Mouse (Mus musculus) CH12.LX (cell line): ENCODE data around the gene Rfx5. TPM values are rescaled to one million over a fixed set of nuclear protein-coding genes. Genes with fewer than 3 reads are reported as not detected.
A peak's percentile ranks its signal among the peaks of the same experiment; 100 is the strongest.
"Not testable (repeated sequence)": the region's sequence is repeated elsewhere in the genome, so short reads cannot be mapped to it uniquely, and the experiment has no call there.

Experiments used
- DNase-seq: peaks from one replicate; pipeline ENCODE4 v3.0.0-alpha.2; 2013; ENCODE audit errors: extremely low read depth
- H3K27ac ChIP-seq: 2 replicates; pipeline ENCODE4 v1.5.1; 2012; ENCODE audit warnings: low read depth, mild to moderate bottlenecking, control low read depth, moderate library complexity; ENCODE audit not compliant: insufficient read depth
- H3K27me3 ChIP-seq: replicated peaks from 2 replicates; pipeline ENCODE3; 2012; ENCODE audit warnings: inconsistent platforms
- H3K36me3 ChIP-seq, 2 experiments: replicated peaks in 1 of 2; 2 replicates each; pipeline versions ENCODE3 to v1.6.1; 2012; ENCODE audit warnings: inconsistent platforms in 1 of 2, low read length in 1 of 2, mild to moderate bottlenecking in 1 of 2, mixed read lengths in 1 of 2, moderate library complexity in 1 of 2; ENCODE audit not compliant: control insufficient read depth in 1 of 2, insufficient read depth in 1 of 2
- H3K4me1 ChIP-seq, 2 experiments: 2 replicates each; pipeline ENCODE4 v1.6.1; 2012; ENCODE audit warnings: inconsistent platforms in 1 of 2, moderate library complexity in 1 of 2; ENCODE audit not compliant: insufficient read depth in 2 of 2, control insufficient read depth in 1 of 2
- H3K4me2 ChIP-seq: 2 replicates; pipeline ENCODE4 v1.6.1; 2012; ENCODE audit warnings: low read depth, mild to moderate bottlenecking, control low read depth; ENCODE audit not compliant: poor library complexity, insufficient read depth, severe bottlenecking
- H3K4me3 ChIP-seq, 3 experiments: fragments of 150-350 bp in 1 of 3; sonication (generic) in 1 of 3; replicated peaks in 1 of 3; 2 replicates each; pipeline versions ENCODE3 to v1.5.1; 2011 to 2012; ENCODE audit warnings: low read depth in 2 of 3, low read length in 2 of 3, mild to moderate bottlenecking in 2 of 3, moderate library complexity in 2 of 3, control low read depth in 1 of 3, improper control_type of control experiment in 1 of 3, inconsistent platforms in 1 of 3, mixed read lengths in 1 of 3; ENCODE audit not compliant: poor library complexity in 1 of 3
- H3K79me2 ChIP-seq: replicated peaks from 2 replicates; pipeline ENCODE4 v1.6.1; 2012; ENCODE audit warnings: mild to moderate bottlenecking, moderate library complexity; ENCODE audit not compliant: control insufficient read depth, poor library complexity, insufficient read depth, severe bottlenecking; ENCODE audit errors: extremely low read depth
- H3K9ac ChIP-seq: 2 replicates; pipeline ENCODE4 v1.6.1; 2012; ENCODE audit warnings: low read depth, mild to moderate bottlenecking, control low read depth, moderate library complexity; ENCODE audit not compliant: insufficient read depth
- H3K9me3 ChIP-seq: replicated peaks from 2 replicates; pipeline ENCODE3; 2012; ENCODE audit warnings: low read length, inconsistent platforms, mixed read lengths
- CHD2 ChIP-seq: IDR thresholded peaks from 2 replicates; pipeline ENCODE4 v1.6.1; 2011; ENCODE audit warnings: low read length, improper control_type of control experiment
- CTCF ChIP-seq, 2 experiments: IDR thresholded peaks in 1 of 2; conservative IDR thresholded peaks in 1 of 2; 2 replicates each; pipeline ENCODE4 v1.5.1; 2011 to 2012; ENCODE audit warnings: low read depth in 2 of 2, low read length in 2 of 2, improper control_type of control experiment in 1 of 2, inconsistent platforms in 1 of 2, mild to moderate bottlenecking in 1 of 2, moderate library complexity in 1 of 2
- E2F4 ChIP-seq: IDR thresholded peaks from 2 replicates; pipeline ENCODE4 v1.6.1; 2011; ENCODE audit warnings: low read depth, low read length, improper control_type of control experiment; ENCODE audit not compliant: insufficient replicate concordance
- HCFC1 ChIP-seq: IDR thresholded peaks from 2 replicates; pipeline ENCODE4 v1.6.1; 2012; ENCODE audit warnings: low read depth, mild to moderate bottlenecking, inconsistent platforms, low read length, improper control_type of control experiment
- JUN ChIP-seq: IDR thresholded peaks from 2 replicates; pipeline ENCODE4 v1.6.1; 2011; ENCODE audit warnings: low read depth, mild to moderate bottlenecking, low read length, improper control_type of control experiment, moderate library complexity; ENCODE audit not compliant: insufficient read depth
- KAT2A ChIP-seq: IDR thresholded peaks from 2 replicates; pipeline ENCODE4 v1.6.1; 2012; ENCODE audit warnings: low read length, improper control_type of control experiment, inconsistent platforms; ENCODE audit not compliant: insufficient replicate concordance
- MXI1 ChIP-seq: IDR thresholded peaks from 2 replicates; pipeline ENCODE4 v1.6.1; 2011; ENCODE audit warnings: mild to moderate bottlenecking, low read depth, low read length, improper control_type of control experiment
- MYC ChIP-seq: IDR thresholded peaks from 2 replicates; pipeline ENCODE4 v1.6.1; 2011; ENCODE audit warnings: low read depth, mild to moderate bottlenecking, improper control_type of control experiment, low read length
- PAX5 ChIP-seq: IDR thresholded peaks from 2 replicates; pipeline ENCODE4 v1.6.1; 2012; ENCODE audit warnings: low read length, inconsistent platforms, mixed read lengths
- RAD21 ChIP-seq: IDR thresholded peaks from 2 replicates; pipeline ENCODE4 v1.6.1; 2011; ENCODE audit warnings: low read depth, mild to moderate bottlenecking, low read length, improper control_type of control experiment, moderate library complexity
- RCOR1 ChIP-seq: conservative IDR thresholded peaks from 2 replicates; pipeline ENCODE4 v1.6.1; 2012; ENCODE audit warnings: low read depth, mild to moderate bottlenecking, inconsistent platforms, low read length, improper control_type of control experiment
- SIN3A ChIP-seq: IDR thresholded peaks from 2 replicates; pipeline ENCODE4 v1.6.1; 2012; ENCODE audit warnings: low read length, improper control_type of control experiment, inconsistent platforms
- TCF12 ChIP-seq: IDR thresholded peaks from 2 replicates; pipeline ENCODE4 v1.6.1; 2014; ENCODE audit warnings: low read depth, mild to moderate bottlenecking, inconsistent platforms, low read length, improper control_type of control experiment
- UBTF ChIP-seq: IDR thresholded peaks from 2 replicates; pipeline ENCODE4 v1.6.1; 2012; ENCODE audit warnings: low read depth, mild to moderate bottlenecking, inconsistent platforms, low read length, improper control_type of control experiment, moderate library complexity
- USF1 ChIP-seq: IDR thresholded peaks from 2 replicates; pipeline ENCODE4 v1.6.1; 2014; ENCODE audit warnings: low read depth, mild to moderate bottlenecking, inconsistent platforms, low read length, improper control_type of control experiment
- USF2 ChIP-seq: conservative IDR thresholded peaks from 2 replicates; pipeline ENCODE4 v1.6.1; 2011; ENCODE audit warnings: low read depth, low read length, improper control_type of control experiment
- ZC3H11A ChIP-seq: IDR thresholded peaks from 2 replicates; pipeline ENCODE4 v1.6.1; 2012; ENCODE audit warnings: low read depth, mild to moderate bottlenecking, inconsistent platforms, low read length, improper control_type of control experiment
- ZKSCAN1 ChIP-seq: IDR thresholded peaks from 2 replicates; pipeline ENCODE4 v1.6.1; 2012; ENCODE audit warnings: low read depth, inconsistent platforms, low read length, improper control_type of control experiment, borderline replicate concordance
- ZMIZ1 ChIP-seq: IDR thresholded peaks from 2 replicates; pipeline ENCODE4 v1.6.1; 2012; ENCODE audit warnings: low read depth, mild to moderate bottlenecking, inconsistent platforms, low read length, improper control_type of control experiment
- dilution Hi-C: fragments of 300-500 bp; cut with MboI; formaldehyde crosslinking; loops from 2 replicates; pipeline ENCODE4 v1.14.3; 2020; ENCODE audit warnings: low sequenced_read_pairs; ENCODE audit not compliant: extremely low pct_unique_long_range_greater_than_20kb, extremely low pct_ligation_motif_present
- in situ Hi-C: fragments of 300-500 bp; cut with MboI; formaldehyde crosslinking; loops from 3 replicates; pipeline ENCODE4 v1.14.3; 2019; ENCODE audit warnings: low sequenced_read_pairs, low pct_ligation_motif_present, low pct_unique_long_range_greater_than_20kb, mixed read lengths
- polyA plus RNA-seq: library from polyadenylated mRNA; unstranded; fragments of >175 nt; gene quantifications from 2 replicates; pipeline ENCODE4 v1.2.1, GENCODE M21; 2012; ENCODE audit warnings: low read depth; ENCODE audit not compliant: insufficient read length
- total RNA-seq, 2 experiments: library from RNA; depleted of rRNA; stranded (reverse); fragments of 300-350 nt in 1 of 2; fragments of >200 nt in 1 of 2; gene quantifications; 2 replicates each; pipeline ENCODE4 v1.2.3; 2012 to 2014

Rfx5 gene
- total and polyA plus RNA-seq, 3 experiments = 11.4 to 22.0 (median 15.4) TPM

DNA sequence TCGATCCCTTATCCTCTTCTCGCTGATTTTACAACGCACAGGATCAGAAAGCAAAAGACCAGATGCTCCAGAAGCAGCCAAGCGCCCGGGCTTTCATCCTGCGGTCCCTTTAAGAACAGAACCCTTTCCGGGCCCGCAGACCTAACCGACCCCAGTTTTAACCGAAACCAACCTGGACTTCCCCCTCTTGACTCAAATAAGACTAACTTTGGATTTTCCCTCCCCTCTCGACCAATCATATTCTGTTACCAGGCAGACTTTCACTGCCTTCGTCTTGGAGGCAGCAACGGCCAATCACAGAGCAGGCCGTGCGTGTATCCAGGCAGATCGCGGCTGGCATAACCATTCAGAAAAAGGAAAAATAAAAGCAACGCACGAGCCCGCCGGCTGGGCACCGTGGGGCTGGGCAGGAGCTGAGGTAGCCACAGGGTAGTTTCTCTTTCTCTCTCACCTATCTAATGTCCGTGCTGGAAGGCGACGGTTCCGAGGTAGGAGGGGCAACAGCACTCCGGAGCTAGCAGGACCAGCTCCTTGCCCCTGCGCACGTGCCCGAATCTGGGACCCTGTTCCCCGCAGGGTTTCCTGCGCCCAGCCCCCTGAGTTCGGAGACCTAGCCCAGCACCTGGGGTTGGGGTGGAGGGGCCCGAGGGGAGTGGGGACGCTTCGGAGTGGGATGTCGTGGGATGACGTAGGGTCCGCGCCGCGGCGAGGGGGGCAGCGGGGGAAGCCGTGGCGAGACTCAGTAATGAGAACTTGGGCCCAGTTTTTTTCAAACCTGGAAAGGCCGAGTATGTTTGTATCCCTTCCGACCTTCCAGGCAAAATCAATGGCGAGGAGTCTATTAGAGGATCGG lies at the start of gene Rfx5 (continued):
- TF ChIP-seq USF1 = peak; percentile 21; the same call in 1 of the 2 replicates
- TF ChIP-seq, all 38 proteins: peak for 24

DNA sequence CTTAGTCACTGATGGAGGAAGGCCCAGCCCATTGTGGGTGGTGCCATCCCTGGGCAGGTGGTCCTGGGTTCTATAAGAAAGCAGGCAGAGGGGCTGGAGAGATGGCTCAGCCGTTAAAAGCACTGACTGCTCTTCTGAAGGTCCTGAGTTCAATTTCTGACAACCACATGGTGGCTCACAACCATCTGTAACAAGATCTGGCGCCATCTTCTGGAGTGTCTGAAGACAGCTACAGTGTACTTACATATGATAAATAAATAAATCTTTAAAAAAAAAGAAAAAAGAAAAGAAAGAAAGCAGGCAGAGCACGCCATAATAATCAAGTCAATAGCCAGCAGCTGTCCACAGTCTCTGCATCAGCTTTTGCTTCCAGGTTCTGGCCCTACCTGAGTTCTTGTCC lies 49.1 kb upstream of the Rfx5 start:
- peak in 1 of 2 experiments; percentile 55; a peak in 2 of 4 replicates for TF ChIP-seq CTCF (conservative IDR thresholded peaks at IDR 0.05 in 1 of 2, IDR thresholded peaks at IDR 0.05 in 1 of 2; ENCODE audit: low read depth in 2 of 2, low read length in 2 of 2)
- DNase-seq, H3K27me3 ChIP-seq, H3K4me1 ChIP-seq, H3K9me3 ChIP-seq, H3K4me3 ChIP-seq, H3K9ac ChIP-seq, H3K4me2 ChIP-seq, H3K27ac ChIP-seq, dilution Hi-C loops, H3K79me2 ChIP-seq, H3K36me3 ChIP-seq: not testable (repeated sequence)
- in situ Hi-C loops = loop anchor here (5.0 kb wide), 1 partner anchor 78 kb away; no protein-coding TSS in a partner anchor

DNA sequence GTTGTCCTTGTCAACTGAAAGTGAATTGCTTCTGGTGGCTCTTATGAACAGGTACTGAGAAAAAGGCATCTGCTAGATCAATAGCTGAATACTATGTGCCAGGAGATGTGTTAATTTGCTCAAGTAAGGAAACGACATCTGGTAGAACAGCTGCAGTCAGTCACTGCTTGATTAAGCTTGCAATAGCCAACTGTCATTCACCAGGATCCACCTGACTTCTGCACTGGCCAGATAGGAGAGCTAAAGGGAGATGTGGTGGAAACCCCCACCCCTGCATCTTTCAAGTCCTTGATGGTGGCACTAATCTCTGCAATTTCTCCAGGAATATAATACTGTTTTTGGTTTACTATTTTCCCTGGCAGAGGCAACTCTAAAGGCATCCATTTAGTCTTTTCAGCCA lies 47.4 kb upstream of the Rfx5 start:
- DNase-seq = no peak
- no peaks in the 10 kb centered on the region for H3K27me3 ChIP-seq
- no peak overlapping the region for H3K4me2 ChIP-seq
- no peaks in the 10 kb centered on the region for H3K36me3 ChIP-seq
- TF ChIP-seq TCF12 = no peak
- no peak for TF ChIP-seq RCOR1
- TF ChIP-seq HCFC1 = no peak
- no peak for TF ChIP-seq CHD2
- no peak for TF ChIP-seq USF2
- TF ChIP-seq JUN = no peak
- no peak for TF ChIP-seq PAX5
- TF ChIP-seq KAT2A = no peak
- no peak for TF ChIP-seq E2F4
- TF ChIP-seq MXI1 = no peak
- TF ChIP-seq ZC3H11A = no peak
- TF ChIP-seq SIN3A = no peak
- TF ChIP-seq ZMIZ1 = no peak
- TF ChIP-seq USF1 = no peak
- TF ChIP-seq ZKSCAN1 = no peak
- TF ChIP-seq MYC = no peak
- TF ChIP-seq RAD21 = no peak
- TF ChIP-seq UBTF = no peak
- in situ Hi-C loops (no loop called here), dilution Hi-C loops (no loop called here)
- H3K9ac ChIP-seq = no peak overlapping the region
- H3K9me3 ChIP-seq = no peaks in the 10 kb centered on the region
- 0 out of 4 replicates have a peak, but pooled peaks cover 0 to 4% of the 10 kb centered on the region in 2 experiments for H3K4me1 ChIP-seq
- H3K4me3 ChIP-seq = no peak overlapping the region
- no peaks in the 10 kb centered on the region for H3K79me2 ChIP-seq
- H3K27ac ChIP-seq = no peak overlapping the region
